Mouse (Mus musculus): Measurements from ENCODE around the gene Lyzl6.

Gene Lyzl6

DNA sequence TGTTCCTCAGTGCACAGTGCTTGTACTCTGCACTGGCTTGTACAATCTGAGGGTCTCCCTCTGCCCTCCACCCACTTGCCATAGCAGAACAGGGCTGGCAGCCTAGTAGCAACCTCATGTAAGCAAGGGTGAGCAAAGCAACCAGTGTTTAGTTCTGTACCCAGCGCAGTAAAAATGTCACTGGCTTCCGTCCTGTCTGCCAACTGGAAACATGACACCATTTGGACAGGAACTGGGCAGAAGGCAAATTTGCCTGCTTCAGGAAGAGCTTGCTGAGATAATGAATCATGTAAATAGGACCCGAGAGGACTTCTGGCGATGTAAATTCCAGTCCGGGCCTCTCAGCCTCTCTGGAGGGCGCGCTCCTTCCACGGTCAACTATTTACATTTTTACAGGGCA, 7.0 kb upstream of the Lyzl6 start:
- DNase-seq (ENCODE audit: low spot score in 2 of 2): no peak

DNA sequence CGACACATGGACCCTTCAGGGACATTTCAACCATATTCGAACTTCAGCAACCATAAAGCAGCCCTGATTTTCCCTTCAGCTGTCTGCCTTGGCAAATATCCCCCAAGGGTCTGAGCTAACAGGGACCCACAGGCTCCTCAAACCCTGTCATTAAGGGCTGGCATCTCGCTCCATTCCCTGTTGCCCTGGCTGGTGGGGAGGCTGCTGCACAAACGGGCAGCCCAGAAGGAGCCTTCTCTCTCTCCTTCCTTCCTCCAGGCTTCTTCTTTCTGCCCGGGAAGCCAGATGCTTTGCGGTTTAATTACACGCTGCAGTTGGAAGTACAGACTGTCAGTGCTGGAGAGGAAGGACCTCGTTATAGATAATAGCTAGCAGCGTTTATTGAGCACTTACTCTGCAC, 4.5 kb upstream of the Lyzl6 start:
- DNase-seq (ENCODE audit: low spot score in 2 of 2): no peak

DNA sequence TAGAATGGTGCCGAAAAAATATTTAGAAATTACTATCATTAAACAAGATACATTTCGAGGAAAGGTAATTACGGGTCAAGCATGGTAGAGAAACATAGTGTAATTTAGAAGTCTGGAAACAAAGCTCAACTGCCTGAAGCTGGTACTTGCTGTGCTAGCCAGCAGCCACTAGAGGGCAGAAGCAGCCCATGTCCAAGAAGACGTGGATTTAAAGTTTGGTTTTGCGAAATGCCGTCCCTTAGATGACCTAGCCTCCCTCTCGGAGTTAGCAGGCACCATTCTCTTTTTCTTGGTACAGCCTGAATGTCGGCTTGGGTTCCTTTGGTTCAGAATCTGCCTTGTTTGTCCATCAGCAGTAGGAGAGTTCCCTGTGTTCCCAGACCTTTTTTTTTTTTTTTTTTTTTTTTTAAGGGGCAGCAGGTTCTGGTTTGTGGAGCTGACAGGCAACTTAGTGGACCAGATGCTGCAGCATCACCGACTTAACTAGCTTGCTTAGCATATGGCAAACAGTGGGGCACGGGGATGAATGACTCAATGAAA, 787 bp upstream of the Lyzl6 start:
- peak in 1 of 2 experiments; percentile 48 for DNase-seq (ENCODE audit: low spot score in 2 of 2)

DNA sequence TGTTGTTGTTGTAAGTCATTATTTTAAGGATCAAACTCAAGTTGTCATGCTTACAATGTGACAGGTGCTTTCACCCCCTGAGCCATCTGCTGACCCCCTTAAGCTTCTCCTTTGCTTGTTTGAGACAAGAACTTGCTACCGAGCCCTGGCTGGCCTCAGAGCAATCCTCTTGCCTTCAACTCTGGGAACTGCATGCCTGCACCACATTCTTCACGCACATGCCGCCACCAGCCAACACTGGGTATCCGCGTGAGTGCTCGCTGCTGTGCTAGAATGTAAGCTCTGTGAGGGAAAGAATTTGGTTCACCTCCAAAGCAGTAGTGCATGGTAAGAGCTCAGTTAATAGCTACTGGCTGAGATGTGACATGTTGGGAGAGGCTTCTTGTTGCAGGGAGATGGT, 2.4 kb downstream of the Lyzl6 start:
- no peak for DNase-seq (ENCODE audit: low spot score in 2 of 2)

DNA sequence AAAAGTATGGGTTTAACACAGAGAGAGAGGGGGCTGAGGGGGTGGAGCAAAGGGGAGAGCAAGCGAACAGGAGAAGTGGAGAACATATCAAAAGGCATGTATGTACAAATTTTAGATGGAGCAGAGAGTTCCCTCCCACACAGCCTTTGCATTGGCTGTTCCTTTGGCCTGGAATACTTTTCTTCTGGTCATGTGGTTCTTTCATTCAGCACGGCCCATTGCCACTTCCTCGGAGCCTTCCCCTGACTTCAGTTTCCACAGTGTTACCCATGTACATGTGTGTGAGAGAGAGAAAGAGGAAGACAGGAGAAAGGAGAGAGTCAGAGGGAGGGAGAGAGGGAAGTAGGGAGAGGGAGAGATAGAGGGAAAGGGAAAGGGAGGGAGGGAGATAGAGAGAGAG, 3.2 kb downstream of the Lyzl6 start:
- no peak for DNase-seq (ENCODE audit: low spot score in 2 of 2)

DNA sequence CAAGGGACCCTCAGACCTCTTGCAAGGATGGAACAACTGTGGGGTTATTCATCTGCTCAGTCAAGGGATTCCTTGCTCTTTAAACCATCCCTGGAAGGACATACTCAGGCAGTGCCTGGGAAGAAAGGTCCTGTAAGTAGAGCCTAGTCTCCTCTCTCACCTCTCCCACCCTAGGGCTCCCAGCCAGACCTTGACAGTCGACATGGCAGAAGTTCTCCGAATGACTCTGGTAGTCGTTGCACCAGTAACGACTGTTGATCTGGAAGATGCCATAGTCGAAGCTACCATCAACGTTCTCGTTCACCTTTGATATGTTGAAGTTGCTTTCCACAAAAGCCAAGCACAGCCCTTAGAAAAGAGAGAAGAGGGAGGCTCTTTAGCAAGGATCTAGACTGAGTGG, 3.9 kb downstream of the Lyzl6 start:
- no peak for DNase-seq (ENCODE audit: low spot score in 2 of 2)

DNA sequence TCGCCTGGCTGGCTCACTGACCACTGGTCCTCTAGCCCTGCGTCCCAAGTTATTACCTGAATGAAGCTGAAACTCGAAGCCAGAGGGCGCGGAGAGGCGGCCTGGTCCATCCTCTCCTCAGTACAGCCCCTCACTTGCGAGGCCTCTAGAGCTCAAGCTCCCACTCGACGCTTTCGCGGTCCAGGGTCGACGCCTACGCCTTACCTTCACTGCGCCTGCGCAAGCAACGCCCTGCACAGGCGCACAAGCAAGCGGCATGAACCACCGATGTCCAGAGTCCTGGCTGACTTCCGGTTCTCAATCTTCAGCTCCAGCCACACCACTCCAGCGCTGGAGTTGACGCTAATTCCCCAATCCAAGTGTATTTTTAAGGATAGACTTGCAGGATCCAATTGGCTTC, 11.2 kb downstream of the Lyzl6 start:
- DNase-seq (ENCODE audit: low spot score in 2 of 2): no peak

DNA sequence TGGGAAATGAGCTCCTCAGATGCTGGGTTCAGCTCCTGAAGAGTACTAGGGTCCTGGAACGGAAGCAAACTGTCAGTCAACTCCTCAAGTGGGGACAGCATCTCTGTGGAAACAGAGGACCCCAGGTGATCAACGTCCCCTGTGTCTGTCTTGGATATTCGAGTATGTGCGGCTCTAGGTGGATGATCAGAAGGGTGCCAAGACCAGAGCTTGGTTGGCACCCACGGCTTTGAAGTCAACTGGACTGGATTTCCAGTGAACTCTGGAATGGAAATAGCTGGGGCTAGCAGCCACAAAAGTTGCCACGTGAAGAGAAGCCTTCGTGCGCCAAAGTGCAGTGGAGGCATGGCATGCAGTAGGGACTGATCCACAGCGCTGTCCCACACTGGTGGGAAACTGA, 17.6 kb downstream of the Lyzl6 start, which contains the start of gene Gm884:
Gm884 (minus strand) TSS at position 101 of the 400 bp plus-strand sequence.
- DNase-seq (ENCODE audit: low spot score in 2 of 2): no peak

DNA sequence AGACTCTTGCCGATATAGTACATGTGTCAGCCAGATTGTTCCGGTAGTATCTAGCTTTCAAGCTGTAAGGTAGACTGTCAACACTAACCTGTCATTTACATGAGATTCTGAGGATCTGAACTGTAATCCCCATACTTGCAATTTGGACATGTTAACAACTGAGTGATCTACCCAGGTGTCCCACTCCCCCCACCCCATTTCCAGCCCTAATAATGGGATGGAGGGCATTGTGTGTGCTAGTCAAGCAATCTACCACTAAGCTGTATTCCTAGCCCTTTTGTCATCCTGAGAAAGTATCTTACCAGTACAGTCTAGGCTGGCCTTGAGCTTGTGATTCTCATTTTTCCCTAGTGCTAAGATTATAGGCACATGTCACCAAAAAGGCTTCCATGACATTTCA, 27.9 kb downstream of the Lyzl6 start:
- DNase-seq (ENCODE audit: low spot score in 2 of 2): no peak

DNA sequence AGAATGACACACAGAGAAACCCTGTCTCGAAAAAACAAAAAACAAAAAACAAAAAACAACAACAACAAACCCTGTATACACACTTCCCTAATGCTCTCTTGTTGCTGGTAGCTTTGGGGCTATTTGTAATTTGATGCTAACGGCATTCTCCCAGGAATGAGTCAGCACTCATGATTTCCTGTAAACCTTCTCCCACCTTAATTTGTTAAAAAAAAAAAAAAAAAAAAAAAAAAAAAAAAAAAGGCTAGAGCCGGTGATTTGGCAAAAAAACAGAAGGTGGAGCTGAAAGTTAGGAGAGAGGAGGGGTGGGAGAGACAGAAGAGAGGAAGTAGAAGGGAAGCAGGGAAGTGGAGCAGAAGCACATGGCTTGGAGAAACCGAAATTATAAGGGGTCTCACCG, 32.1 kb downstream of the Lyzl6 start:
- DNase-seq (ENCODE audit: low spot score in 2 of 2): no peak
